Mouse (Mus musculus) intestine, embryonic 14.5 days (tissue): Measurements from ENCODE around the gene Gpkow. TPM values are rescaled to one million over a fixed set of nuclear protein-coding genes. Genes with fewer than 3 reads are reported as not detected.

Source experiments
- ATAC-seq: fragments of 200-750 bp; cut with Nextera tagmentation; replicated peaks from 2 replicates; pipeline ENCODE4 v1.8.0; 2017; ENCODE audit warnings: low read depth, moderate number of reproducible peaks, moderate TSS enrichment, moderate library complexity; ENCODE audit not compliant: low FRiP score, low TSS enrichment
- DNase-seq: peaks from one replicate; pipeline ENCODE4 v3.0.0-alpha.2; 2018; ENCODE audit warnings: low spot score
- H3K27ac ChIP-seq: fragments of 300-500 bp; sonication (generic); 2 replicates; pipeline ENCODE4 v1.5.1; 2014; ENCODE audit warnings: low read depth, mild to moderate bottlenecking, control low read depth
- H3K27me3 ChIP-seq: fragments of 300-500 bp; sonication (generic); replicated peaks from 2 replicates; pipeline ENCODE4 v1.6.1; 2014; ENCODE audit warnings: low read length, control low read depth; ENCODE audit not compliant: control insufficient read depth, insufficient read depth
- H3K36me3 ChIP-seq: fragments of 300-500 bp; sonication (generic); 2 replicates; pipeline ENCODE4 v1.6.1; 2014; ENCODE audit warnings: low read length, control low read depth; ENCODE audit not compliant: control insufficient read depth, insufficient read depth
- H3K4me1 ChIP-seq: fragments of 300-500 bp; sonication (generic); replicated peaks from 2 replicates; pipeline ENCODE4 v1.6.1; 2014; ENCODE audit warnings: low read length, control low read depth, mixed read lengths; ENCODE audit not compliant: control insufficient read depth, insufficient read depth
- H3K4me2 ChIP-seq: fragments of 300-500 bp; sonication (generic); 2 replicates; pipeline ENCODE4 v1.6.1; 2014; ENCODE audit warnings: low read length
- H3K4me3 ChIP-seq: fragments of 300-500 bp; sonication (generic); 2 replicates; pipeline ENCODE4 v1.5.1; 2014; ENCODE audit warnings: low read depth, low read length, control low read depth, mixed read lengths
- H3K9ac ChIP-seq: fragments of 300-500 bp; sonication (generic); 2 replicates; pipeline ENCODE4 v1.6.1; 2014; ENCODE audit warnings: mild to moderate bottlenecking, low read length
- H3K9me3 ChIP-seq: fragments of 300-500 bp; sonication (generic); 2 replicates; pipeline ENCODE4 v1.6.1; 2016; ENCODE audit warnings: low read length, control low read depth; ENCODE audit not compliant: control insufficient read depth
- WGBS: fragments of 180-500 bp; shearing (Covaris S2); extraction: QIAGEN DNeasy Blood & Tissue Kit; methylation state at CpG from one replicate; pipeline ENCODE4 v1.1.7; 2014; 5-methylcytosine and 5-hydroxymethylcytosine counted together
- polyA plus RNA-seq: library from polyadenylated mRNA; unstranded; fragments of >200 nt; fragmentation: Nextera tagmentation; extraction: Ambion mirVana; gene quantifications from 2 replicates; pipeline ENCODE4 v1.2.1, GENCODE M21; 2014

Gpkow gene
- polyA plus RNA-seq, 1 experiment from 2014 or later = 33.6 TPM

DNA sequence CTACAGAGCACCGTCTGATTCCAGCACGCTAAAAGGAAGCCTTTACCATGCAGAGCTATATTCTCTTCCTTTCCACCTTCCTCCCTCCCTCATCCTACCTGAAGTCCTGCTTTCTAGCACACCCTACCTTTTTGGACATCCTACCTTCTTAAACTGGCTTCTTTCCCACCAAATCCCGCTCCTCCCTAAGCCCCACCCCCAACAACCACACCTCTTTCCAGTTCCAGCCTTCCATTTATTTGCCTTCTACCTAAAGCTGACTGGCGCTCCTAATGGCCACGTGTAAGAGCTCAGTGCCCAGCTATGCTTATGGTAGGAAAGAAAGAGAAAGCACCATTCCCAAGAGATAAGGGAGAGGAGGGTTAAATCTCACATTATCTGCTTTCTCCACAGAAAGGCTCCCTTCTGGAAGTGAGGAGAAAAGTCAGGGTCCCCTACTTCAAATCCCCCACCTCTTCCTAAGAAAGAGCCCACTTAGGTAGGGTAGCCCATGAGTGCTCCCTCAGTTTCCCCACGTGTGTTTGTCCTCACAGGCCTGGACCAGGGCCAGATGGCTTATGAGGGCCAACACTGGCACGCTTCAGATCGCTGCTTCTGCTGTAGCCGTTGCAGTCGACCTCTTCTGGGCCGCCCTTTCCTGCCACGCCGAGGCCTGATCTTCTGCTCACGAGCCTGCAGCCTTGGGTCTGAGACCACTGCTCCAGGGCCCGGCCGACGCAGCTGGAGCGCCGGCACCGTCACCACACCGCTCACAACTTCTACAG lies 31.0 kb upstream of the Gpkow start:
- no peaks in the 10 kb centered on the region for H3K4me1 ChIP-seq
- H3K36me3 ChIP-seq = peaks cover 19% of the 10 kb centered on the region; the same call in 1 of the 2 replicates
- H3K4me3 ChIP-seq = no peak overlapping the region
- ATAC-seq = no peak
- no peak overlapping the region for H3K9ac ChIP-seq
- H3K9me3 ChIP-seq = no peaks in the 10 kb centered on the region
- WGBS = 71% methylated on average over 21 of the region's 21 CpGs
- H3K4me2 ChIP-seq = no peak overlapping the region
- no peak for DNase-seq
- H3K27me3 ChIP-seq = no peaks in the 10 kb centered on the region
- H3K27ac ChIP-seq = no peak overlapping the region

- H3K27ac ChIP-seq = peak overlapping the region; percentile 54
- whole genome bisulfite sequencing = 21% methylated on average over 18 of the region's 19 CpGs
- H3K4me3 ChIP-seq = peak overlapping the region; percentile 47
- H3K9ac ChIP-seq = peak overlapping the region; percentile 51
- DNase-seq (peak; percentile 68), ATAC-seq (peak; percentile 64)
- no peaks in the 10 kb centered on the region for H3K9me3 ChIP-seq
- H3K27me3 ChIP-seq = no peaks in the 10 kb centered on the region
- H3K4me1 ChIP-seq = no peaks in the 10 kb centered on the region
- peaks cover 15% of the 10 kb centered on the region; the same call in 1 of the 2 replicates for H3K36me3 ChIP-seq
- H3K4me2 ChIP-seq = peak overlapping the region; percentile 48
These were observed 26.5 kb upstream of the Gpkow start for GRCm38 (mm10) chrX:7670390-7670881.

DNA sequence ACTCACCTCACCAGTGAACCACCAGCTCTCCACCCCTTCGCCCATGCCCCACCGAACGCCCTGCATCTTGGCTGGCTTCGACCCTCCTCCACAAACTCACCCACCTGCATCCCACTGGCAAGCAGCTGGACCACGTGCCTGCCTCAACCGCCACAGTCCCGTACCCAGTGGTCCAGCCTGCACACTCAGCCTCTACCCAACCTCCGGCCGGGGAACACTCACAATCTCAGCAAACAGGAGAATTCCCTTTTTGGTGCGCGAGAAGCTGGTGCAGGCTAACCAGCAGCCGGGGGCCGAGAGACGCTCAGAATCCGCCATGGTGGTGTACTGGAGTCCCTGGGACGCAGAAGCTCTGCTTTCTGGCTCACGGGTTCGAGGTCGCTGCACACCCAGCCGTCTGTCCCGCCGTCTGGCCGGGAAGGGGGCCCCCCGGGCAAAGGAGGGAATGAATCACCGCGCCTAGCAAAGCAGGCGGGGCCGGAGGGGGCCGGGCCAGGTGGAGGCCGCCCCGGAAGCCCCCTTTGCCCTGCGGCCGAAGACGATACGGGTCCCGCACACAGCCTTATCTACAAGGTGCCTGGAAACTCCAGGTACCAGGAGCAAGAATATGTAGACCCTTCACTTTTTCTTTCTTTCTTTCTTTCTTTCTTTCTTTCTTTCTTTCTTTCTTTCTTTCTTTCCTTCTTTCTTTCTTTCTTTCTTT lies 25.9 kb upstream of the Gpkow start, which contains the start of gene Plp2:
TSS of gene Plp2 (minus strand) at position 470 of the 703 bp plus-strand sequence.
- ATAC-seq = peak; percentile 47
- 15% methylated on average over 35 of the region's 36 CpGs for WGBS
- Histone ChIP-seq H3K9ac (peak within 1 kb of the TSS; percentile 51), H3K4me3 (peak within 1 kb of the TSS; percentile 47), H3K4me2 (peak within 1 kb of the TSS; percentile 48), H3K27ac (peak within 1 kb of the TSS; percentile 54), H3K27me3 (no peaks in the 10 kb centered on the region), H3K36me3 (peaks cover 15% of the 10 kb centered on the region; the same call in 1 of the 2 replicates), H3K4me1 (no peaks in the 10 kb centered on the region), H3K9me3 (no peaks in the 10 kb centered on the region)
- peak; percentile 67 for DNase-seq

DNA sequence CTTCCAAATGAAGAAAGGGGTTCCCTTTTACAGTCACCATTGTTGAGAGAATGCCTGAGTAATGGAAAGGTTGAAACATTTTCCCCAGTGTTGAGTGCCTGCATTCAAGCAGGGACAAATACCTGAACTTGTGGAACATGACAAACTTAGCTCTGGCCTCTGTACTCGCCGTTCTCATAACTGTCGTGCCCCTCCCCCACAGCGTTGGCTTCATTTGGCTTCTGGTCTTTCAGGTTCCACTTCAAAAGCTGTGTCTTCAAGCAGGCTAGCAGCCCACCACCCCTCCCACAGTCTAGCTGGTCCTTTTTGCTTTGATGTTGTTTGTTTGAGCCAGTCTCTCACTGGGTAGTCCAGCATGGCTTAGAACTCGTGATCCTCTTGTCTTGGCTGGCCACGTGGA lies 24.2 kb upstream of the Gpkow start:
- Histone ChIP-seq H3K9ac (no peak overlapping the region), H3K27me3 (no peaks in the 10 kb centered on the region), H3K4me2 (no peak overlapping the region), H3K4me1 (no peaks in the 10 kb centered on the region), H3K36me3 (peaks cover 4% of the 10 kb centered on the region; the same call in 1 of the 2 replicates), H3K27ac (no peak overlapping the region), H3K4me3 (no peak overlapping the region), H3K9me3 (no peaks in the 10 kb centered on the region)
- 46% methylated on average over 6 of the region's 6 CpGs for WGBS
- DNase-seq (no peak), ATAC-seq (no peak)

DNA sequence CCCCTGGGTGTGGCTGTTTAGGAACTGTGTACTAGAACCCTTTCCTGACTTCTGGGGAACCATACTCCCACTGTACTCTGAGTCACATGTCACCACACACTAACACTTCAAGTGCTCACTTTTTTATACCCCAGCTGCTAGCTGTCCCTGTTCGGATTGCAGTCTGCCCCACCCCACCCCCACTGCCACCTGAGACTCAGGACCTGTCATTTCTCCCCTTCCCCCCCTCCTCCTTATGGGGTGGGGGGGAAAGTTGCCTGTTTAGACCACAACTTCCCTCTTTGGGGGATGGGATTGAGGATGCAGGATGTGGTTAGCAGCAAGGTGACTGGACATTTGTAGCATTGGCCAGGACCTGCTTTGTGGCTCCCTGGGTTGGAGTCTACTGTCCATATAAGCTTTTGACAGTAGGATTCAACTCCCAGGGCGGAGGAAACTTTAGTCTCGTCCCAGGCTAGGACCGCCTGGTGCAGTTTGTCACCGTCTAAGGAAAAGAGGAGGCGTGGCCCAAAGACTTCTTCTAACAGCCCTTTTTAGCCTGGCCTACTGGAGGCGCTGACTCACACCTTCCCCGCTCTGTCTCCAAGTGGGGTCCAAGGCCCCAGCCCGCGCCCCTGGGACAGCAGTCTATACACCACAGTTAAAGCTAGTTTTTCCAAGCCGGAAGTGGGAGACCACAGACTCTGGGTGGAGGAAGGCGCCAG lies 23.2 kb upstream of the Gpkow start:
- Histone ChIP-seq H3K9ac (no peak overlapping the region), H3K9me3 (no peaks in the 10 kb centered on the region), H3K4me1 (no peaks in the 10 kb centered on the region), H3K27ac (peak overlapping the region; percentile 67), H3K4me2 (peak overlapping the region; percentile 45), H3K4me3 (no peak overlapping the region), H3K36me3 (peaks cover 4% of the 10 kb centered on the region; the same call in 1 of the 2 replicates), H3K27me3 (no peaks in the 10 kb centered on the region)
- ATAC-seq (peak; percentile 29; the same call in 1 of the 2 replicates), DNase-seq (no peak)
- WGBS = 31% methylated on average over 12 of the region's 12 CpGs

- 25% methylated on average over 28 of the region's 28 CpGs for WGBS
- peak; percentile 71 for DNase-seq
- peak overlapping the region; percentile 22 for H3K4me3 ChIP-seq
- H3K27ac ChIP-seq = peak overlapping the region; percentile 67
- H3K4me2 ChIP-seq = peak overlapping the region; percentile 45
- H3K36me3 ChIP-seq = no peaks in the 10 kb centered on the region
- H3K4me1 ChIP-seq = no peaks in the 10 kb centered on the region
- H3K27me3 ChIP-seq = no peaks in the 10 kb centered on the region
- peak overlapping the region; percentile 35; the same call in 1 of the 2 replicates for H3K9ac ChIP-seq
- no peaks in the 10 kb centered on the region for H3K9me3 ChIP-seq
- ATAC-seq = peak; percentile 55
These were observed 22.5 kb upstream of the Gpkow start for GRCm38 (mm10) chrX:7674284-7675000.

DNA sequence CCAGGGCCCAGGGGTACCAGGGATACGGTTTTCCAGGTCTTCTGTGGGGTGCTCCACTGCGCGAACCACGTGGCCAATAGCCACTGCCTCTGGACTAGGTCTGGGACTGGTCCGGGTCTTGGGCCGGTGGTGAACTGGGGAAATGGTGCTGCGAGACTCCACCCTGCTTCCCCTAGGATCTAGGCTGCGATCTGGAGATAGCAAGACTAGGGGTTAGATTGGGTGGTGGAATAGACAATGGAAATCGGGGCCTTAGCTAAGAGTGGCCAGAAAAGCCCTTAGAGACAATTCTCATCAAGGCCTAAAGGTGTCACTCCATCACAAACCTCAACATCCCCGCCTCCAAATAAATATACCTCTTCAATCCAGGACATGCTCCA lies 21.9 kb upstream of the Gpkow start:
- no peaks in the 10 kb centered on the region for H3K27me3 ChIP-seq
- H3K9me3 ChIP-seq = no peaks in the 10 kb centered on the region
- 33% methylated on average over 10 of the region's 10 CpGs for WGBS
- H3K4me2 ChIP-seq = peak overlapping the region; percentile 45
- no peak for ATAC-seq
- peak overlapping the region; percentile 35; the same call in 1 of the 2 replicates for H3K9ac ChIP-seq
- DNase-seq = no peak
- peak overlapping the region; percentile 67; the same call in 1 of the 2 replicates for H3K27ac ChIP-seq
- no peaks in the 10 kb centered on the region for H3K4me1 ChIP-seq
- peak overlapping the region; percentile 22; the same call in 1 of the 2 replicates for H3K4me3 ChIP-seq
- no peaks in the 10 kb centered on the region for H3K36me3 ChIP-seq

DNA sequence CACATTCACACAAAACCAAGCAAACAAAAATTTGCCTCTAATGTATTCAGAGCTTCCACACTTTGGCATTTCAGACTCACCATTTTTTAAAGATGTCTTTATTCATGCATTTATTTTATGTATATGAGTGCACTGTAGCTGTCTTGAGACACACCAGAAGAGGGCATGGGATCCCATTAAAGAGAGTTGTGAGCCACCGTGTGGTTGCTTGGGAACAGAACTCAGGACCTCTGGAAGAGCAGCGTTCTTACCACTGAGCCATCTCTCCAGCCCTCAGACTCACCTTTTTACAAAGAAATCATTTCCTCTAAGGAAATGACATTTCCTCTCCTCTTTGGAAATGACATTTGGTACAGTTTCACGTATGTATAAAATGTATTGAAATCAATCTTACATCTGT lies 17.9 kb upstream of the Gpkow start:
- 36% methylated on average over 3 of the region's 3 CpGs for WGBS

More for the DNA sequence above, 17.9 kb upstream of the Gpkow start:
- H3K9me3 ChIP-seq = no peaks in the 10 kb centered on the region
- no peaks in the 10 kb centered on the region for H3K27me3 ChIP-seq
- H3K4me1 ChIP-seq = no peaks in the 10 kb centered on the region
- ATAC-seq (no peak), DNase-seq (no peak)
- no peak overlapping the region for H3K4me2 ChIP-seq
- no peak overlapping the region for H3K4me3 ChIP-seq
- H3K27ac ChIP-seq = no peak overlapping the region
- no peaks in the 10 kb centered on the region for H3K36me3 ChIP-seq
- no peak overlapping the region for H3K9ac ChIP-seq
